Mouse (Mus musculus) kidney, postnatal 0 days (tissue): ENCODE measurements around the gene Rapgef1. TPM values are rescaled to one million over a fixed set of nuclear protein-coding genes. Genes with fewer than 3 reads are reported as not detected.

ENCODE experiments used
- ATAC-seq: fragments of 200-750 bp; cut with Nextera tagmentation; replicated peaks from 2 replicates; pipeline ENCODE4 v1.8.0; 2017; ENCODE audit warnings: low read depth, moderate number of reproducible peaks, moderate TSS enrichment, moderate library complexity; ENCODE audit not compliant: low FRiP score
- DNase-seq: peaks from one replicate; pipeline ENCODE4 v3.0.0-alpha.2; 2016; ENCODE audit warnings: low spot score
- H3K27ac ChIP-seq: fragments of 300-500 bp; sonication (generic); 2 replicates; pipeline ENCODE4 v1.5.1; 2014; ENCODE audit warnings: mild to moderate bottlenecking
- H3K27me3 ChIP-seq: fragments of 300-500 bp; sonication (generic); 2 replicates; pipeline ENCODE4 v1.6.1; 2014; ENCODE audit warnings: low read length, mixed read lengths; ENCODE audit not compliant: insufficient read depth
- H3K36me3 ChIP-seq: fragments of 300-500 bp; sonication (generic); 2 replicates; pipeline ENCODE4 v1.6.1; 2014; ENCODE audit warnings: low read length, mixed read lengths; ENCODE audit not compliant: insufficient read depth
- H3K4me1 ChIP-seq: fragments of 300-500 bp; sonication (generic); replicated peaks from 2 replicates; pipeline ENCODE4 v1.6.1; 2014; ENCODE audit warnings: antibody characterized with exemption, low read length, mixed read lengths; ENCODE audit not compliant: insufficient read depth
- H3K4me2 ChIP-seq: fragments of 300-500 bp; sonication (generic); 2 replicates; pipeline ENCODE4 v1.6.1; 2014; ENCODE audit warnings: mild to moderate bottlenecking, low read length, moderate library complexity, mixed read lengths
- H3K4me3 ChIP-seq: fragments of 300-500 bp; sonication (generic); replicated peaks from 2 replicates; pipeline ENCODE4 v1.5.1; 2014; ENCODE audit warnings: low read depth, low read length
- H3K9ac ChIP-seq: fragments of 300-500 bp; sonication (generic); 2 replicates; pipeline ENCODE4 v1.6.1; 2014; ENCODE audit warnings: low read depth, low read length
- H3K9me3 ChIP-seq: fragments of 300-500 bp; sonication (generic); replicated peaks from 2 replicates; pipeline ENCODE4 v1.6.1; 2016; ENCODE audit warnings: low read length, inconsistent platforms, mixed read lengths
- CTCF ChIP-seq: IDR thresholded peaks from 2 replicates; pipeline ENCODE4 v1.5.1; 2016; ENCODE audit warnings: antibody characterized with exemption, low read depth, mild to moderate bottlenecking, moderate library complexity
- WGBS: fragments of 180-500 bp; shearing (Covaris S2); extraction: QIAGEN DNeasy Blood & Tissue Kit; methylation state at CpG from one replicate; pipeline ENCODE4 v1.1.7; 2014; 5-methylcytosine and 5-hydroxymethylcytosine counted together
- polyA plus RNA-seq: library from polyadenylated mRNA; unstranded; fragments of >200 nt; fragmentation: Nextera tagmentation; extraction: Ambion mirVana; gene quantifications from 2 replicates; pipeline ENCODE4 v1.2.1, GENCODE M21; 2015

The Rapgef1 gene
- polyA plus RNA-seq, 1 experiment from 2014 or later = 12.0 TPM

DNA sequence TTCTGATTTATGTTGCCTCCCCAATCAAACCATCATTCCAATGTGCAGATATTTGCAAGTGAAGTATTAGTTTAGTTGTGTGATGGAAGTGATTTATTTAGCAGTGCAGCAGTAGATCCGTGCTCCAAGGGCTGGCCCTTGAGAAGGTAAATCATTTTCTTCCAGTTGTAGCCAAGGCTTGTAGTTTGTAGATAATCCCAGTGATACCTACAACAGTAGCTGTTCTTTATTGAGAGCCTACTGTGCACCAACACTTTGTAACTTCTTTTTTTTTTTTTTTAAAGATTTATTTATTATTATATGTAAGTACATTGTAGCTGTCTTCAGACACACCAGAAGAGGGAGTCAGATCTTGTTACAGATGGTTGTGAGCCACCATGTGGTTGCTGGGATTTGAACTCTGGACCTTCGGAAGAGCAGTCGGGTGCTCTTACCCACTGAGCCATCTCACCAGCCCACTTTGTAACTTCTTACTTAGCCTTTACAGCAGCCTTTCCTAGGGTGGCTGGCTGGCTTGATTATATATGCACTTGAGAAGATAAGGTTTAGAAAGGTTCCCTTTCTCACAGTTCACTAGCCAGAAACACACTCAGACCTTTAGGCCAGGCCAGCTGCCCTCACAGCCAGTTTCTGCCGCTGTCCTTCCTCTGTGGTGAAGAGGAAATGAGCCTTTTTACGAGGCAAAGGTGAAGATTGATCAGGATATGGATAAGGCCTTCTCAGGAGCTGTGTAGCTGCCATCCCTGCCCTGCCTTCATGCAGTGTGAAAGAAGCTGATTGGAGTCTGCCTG, 20.6 kb downstream of the Rapgef1 start:
- H3K4me3 ChIP-seq = no peak overlapping the region
- H3K4me1 ChIP-seq = 0 out of 2 replicates have a peak, but pooled peaks cover 4% of the 10 kb centered on the region
- DNase-seq (no peak), ATAC-seq (no peak)
- H3K4me2 ChIP-seq = no peak overlapping the region
- WGBS = 50% methylated on average over 5 of the region's 5 CpGs
- no peaks in the 10 kb centered on the region for H3K36me3 ChIP-seq
- H3K27ac ChIP-seq = peak overlapping the region; percentile 31
- H3K9me3 ChIP-seq = no peaks in the 10 kb centered on the region
- H3K27me3 ChIP-seq = no peaks in the 10 kb centered on the region
- no peak for TF ChIP-seq CTCF
- H3K9ac ChIP-seq = 0 out of 2 replicates have a peak overlapping the region, but pooled peaks have one; percentile 8

DNA sequence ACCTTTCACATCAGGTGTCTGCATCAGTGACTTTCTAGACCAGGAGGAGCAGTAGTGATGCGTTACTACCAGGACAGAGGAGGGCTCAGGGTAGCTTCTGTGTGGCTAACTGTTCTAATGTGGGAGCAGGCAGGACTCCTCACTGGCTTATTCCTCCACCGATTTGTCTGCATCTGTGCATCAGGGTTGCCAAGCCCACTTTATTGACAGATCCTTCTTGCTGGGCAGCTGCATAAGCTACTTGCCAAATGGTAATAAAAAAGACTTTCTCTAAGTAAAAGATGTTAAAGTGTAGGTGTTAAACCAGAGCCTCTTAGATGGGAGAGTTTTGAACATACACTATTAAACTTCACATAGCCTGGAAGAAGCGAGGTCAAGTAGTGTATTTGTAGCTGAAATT, 22.2 kb downstream of the Rapgef1 start:
- Histone ChIP-seq H3K9me3 (no peaks in the 10 kb centered on the region), H3K4me1 (0 out of 2 replicates have a peak, but pooled peaks cover 4% of the 10 kb centered on the region), H3K9ac (no peak overlapping the region), H3K4me2 (no peak overlapping the region), H3K36me3 (no peaks in the 10 kb centered on the region), H3K27ac (no peak overlapping the region), H3K4me3 (no peak overlapping the region), H3K27me3 (no peaks in the 10 kb centered on the region)
- ATAC-seq (no peak), DNase-seq (no peak)
- no peak for TF ChIP-seq CTCF
- 88% methylated on average over 3 of the region's 3 CpGs for WGBS

DNA sequence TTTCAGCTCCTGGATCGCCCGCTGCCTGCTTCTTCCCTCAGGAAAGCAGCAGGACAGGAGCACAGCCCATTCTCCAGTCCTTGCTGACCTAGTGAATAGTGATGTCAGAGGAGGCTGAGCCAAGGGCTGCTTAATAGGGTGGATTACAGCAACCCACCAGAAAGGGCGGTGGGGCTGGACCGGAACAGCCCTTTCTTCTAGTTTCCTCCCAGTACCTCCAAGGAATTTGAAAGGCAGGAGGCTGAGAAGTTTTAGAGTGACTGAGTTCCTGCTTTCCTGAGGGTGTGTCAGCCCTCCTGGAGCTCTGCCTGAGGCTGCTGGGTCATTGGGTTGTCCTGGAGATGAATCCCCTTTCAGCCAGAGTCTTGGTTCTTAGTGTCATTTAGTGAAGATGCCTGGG, 23.9 kb downstream of the Rapgef1 start:
- Histone ChIP-seq H3K9ac (0 out of 2 replicates have a peak overlapping the region, but pooled peaks have one; percentile 13), H3K9me3 (no peaks in the 10 kb centered on the region), H3K4me1 (0 out of 2 replicates have a peak, but pooled peaks cover 4% of the 10 kb centered on the region), H3K36me3 (no peaks in the 10 kb centered on the region), H3K4me3 (no peak overlapping the region), H3K27me3 (no peaks in the 10 kb centered on the region), H3K4me2 (peak overlapping the region; percentile 31; the same call in 1 of the 2 replicates), H3K27ac (peak overlapping the region; percentile 47; the same call in 1 of the 2 replicates)
- TF ChIP-seq CTCF = no peak
- ATAC-seq = peak; percentile 54; the same call in 1 of the 2 replicates
- peak; percentile 74 for DNase-seq
- WGBS = 50% methylated on average over 4 of the region's 4 CpGs

DNA sequence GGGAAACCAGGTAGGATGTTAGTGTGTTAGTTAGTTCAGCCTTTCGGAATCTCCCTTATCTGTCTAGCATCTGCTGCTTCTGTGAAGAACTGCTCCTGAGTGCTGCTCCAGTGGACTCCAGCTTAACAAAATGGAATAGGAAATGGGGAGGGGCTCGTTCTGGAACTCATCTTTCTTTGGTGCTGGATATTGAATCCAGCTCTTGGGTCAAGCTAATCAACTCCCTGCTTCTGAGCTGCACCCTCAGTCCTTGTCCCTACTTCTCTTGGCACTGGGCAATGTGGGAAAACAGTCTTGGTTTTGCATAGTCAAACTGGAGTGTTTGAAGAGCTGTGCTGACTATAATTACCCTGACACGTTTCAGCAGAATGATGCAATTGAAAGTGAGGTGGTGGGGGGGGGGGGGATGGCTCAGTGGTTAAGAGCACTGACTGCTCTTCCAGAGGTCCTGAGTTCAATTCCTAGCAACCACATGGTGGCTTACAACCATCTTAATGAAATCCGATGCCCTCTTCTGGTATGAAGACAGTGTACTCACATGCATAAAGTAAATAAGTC, 25.6 kb downstream of the Rapgef1 start:
- no peaks in the 10 kb centered on the region for H3K36me3 ChIP-seq
- TF ChIP-seq CTCF = no peak
- 64% methylated on average over 4 of the region's 4 CpGs for WGBS
- H3K4me1 ChIP-seq = no peaks in the 10 kb centered on the region
- no peaks in the 10 kb centered on the region for H3K9me3 ChIP-seq
- no peaks in the 10 kb centered on the region for H3K27me3 ChIP-seq
- H3K9ac ChIP-seq = no peak overlapping the region
- H3K27ac ChIP-seq = no peak overlapping the region
- no peak for DNase-seq
- H3K4me2 ChIP-seq = no peak overlapping the region
- ATAC-seq = no peak
- no peak overlapping the region for H3K4me3 ChIP-seq

DNA sequence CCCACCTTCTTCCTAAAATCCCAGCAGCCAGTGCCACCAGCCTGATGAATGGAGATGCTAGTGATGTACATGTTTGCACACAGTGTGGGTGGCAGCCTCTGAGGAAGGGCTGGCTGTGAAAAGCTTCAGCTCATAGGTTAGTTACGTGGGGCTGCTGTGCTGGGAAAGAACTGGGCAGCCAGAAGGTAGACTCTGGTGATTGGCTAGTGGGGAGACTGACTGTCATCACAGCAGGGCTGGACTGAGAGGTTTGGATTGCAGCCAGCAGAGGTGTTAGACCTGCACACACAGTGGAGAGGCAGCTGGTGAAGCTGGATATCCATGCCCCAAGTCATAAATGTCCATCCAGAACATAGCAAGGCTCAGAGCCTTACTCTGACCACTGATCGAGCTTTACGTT, 27.1 kb downstream of the Rapgef1 start:
- no peak for ATAC-seq
- H3K4me1 ChIP-seq = no peaks in the 10 kb centered on the region

DNA sequence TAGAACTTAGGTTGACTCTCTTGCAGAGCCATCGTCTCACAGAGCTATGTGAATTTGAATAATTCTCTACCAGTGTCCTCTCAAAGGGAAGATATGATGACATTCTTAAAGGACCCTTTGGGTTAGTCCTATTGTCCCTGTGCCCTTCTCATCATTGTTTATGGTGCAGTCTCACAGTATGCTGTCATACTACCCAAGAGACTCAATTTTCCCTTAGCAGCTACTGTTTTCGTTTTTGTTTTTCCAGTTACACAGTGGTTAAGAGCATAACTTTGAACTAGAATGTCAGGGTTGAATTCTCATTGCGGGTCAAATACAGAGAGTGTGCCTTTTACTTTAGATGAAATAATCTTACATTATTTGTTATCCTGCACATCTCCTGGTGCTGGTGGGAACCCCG, 27.6 kb downstream of the Rapgef1 start:
- no peaks in the 10 kb centered on the region for H3K36me3 ChIP-seq
- H3K27ac ChIP-seq = no peak overlapping the region
- H3K4me1 ChIP-seq = no peaks in the 10 kb centered on the region
- WGBS = 84% methylated on average over 4 of the region's 4 CpGs
- ATAC-seq (no peak), DNase-seq (no peak)
- no peak overlapping the region for H3K4me3 ChIP-seq
- no peaks in the 10 kb centered on the region for H3K9me3 ChIP-seq
- H3K4me2 ChIP-seq = no peak overlapping the region
- H3K27me3 ChIP-seq = no peaks in the 10 kb centered on the region
- no peak for TF ChIP-seq CTCF
- no peak overlapping the region for H3K9ac ChIP-seq

More for the DNA sequence above, 27.1 kb downstream of the Rapgef1 start:
- H3K4me3 ChIP-seq = no peak overlapping the region
- H3K9ac ChIP-seq = no peak overlapping the region
- H3K27me3 ChIP-seq = no peaks in the 10 kb centered on the region
- no peaks in the 10 kb centered on the region for H3K36me3 ChIP-seq
- H3K4me2 ChIP-seq = no peak overlapping the region
- 76% methylated on average over 3 of the region's 3 CpGs for WGBS
- TF ChIP-seq CTCF = no peak
- DNase-seq = no peak
- no peaks in the 10 kb centered on the region for H3K9me3 ChIP-seq
- no peak overlapping the region for H3K27ac ChIP-seq
